Mouse (Mus musculus): ENCODE results near the gene Slc43a2.

- TF ChIP-seq POLR2A (IDR thresholded peaks at IDR 0.05; ENCODE audit: borderline replicate concordance, insufficient read depth, low read length), result no peak
- TF ChIP-seq CTCF (IDR thresholded peaks at IDR 0.05; ENCODE audit: borderline replicate concordance, insufficient read depth, low read depth, low read length), result no peak
Observed at GRCm38 (mm10) chr11:75536255-75537024, 4.9 kb downstream of the Slc43a2 start.
